Mouse (Mus musculus) embryo, embryonic 11 days (tissue): ENCODE results near the gene Traf4.
A peak's percentile ranks its signal among the peaks of the same experiment; 100 is the strongest.

Experiments used
- DNase-seq: peaks from one replicate; pipeline ENCODE4 v3.0.0-alpha.2; 2015

Gene Traf4

GRCm38 (mm10) chr11:78182450-78182849 is 17.1 kb upstream of the Traf4 start:
- DNase-seq, result no peak

- no peak for DNase-seq
These were observed 16.5 kb upstream of the Traf4 start for GRCm38 (mm10) chr11:78181830-78182357.

GRCm38 (mm10) chr11:78180081-78180761 is 14.8 kb upstream of the Traf4 start:
- DNase-seq, result no peak

- DNase-seq, result no peak
These were observed 14.1 kb upstream of the Traf4 start for GRCm38 (mm10) chr11:78179438-78179999.

GRCm38 (mm10) chr11:78178859-78179437 is 13.6 kb upstream of the Traf4 start:
- peak; percentile 68 for DNase-seq

- DNase-seq, result peak; percentile 96
These were observed 12.8 kb upstream of the Traf4 start for GRCm38 (mm10) chr11:78177903-78178858.

GRCm38 (mm10) chr11:78177437-78177836 is 12.0 kb upstream of the Traf4 start:
- DNase-seq, result peak; percentile 54

GRCm38 (mm10) chr11:78176905-78177331 is 11.5 kb upstream of the Traf4 start:
- peak; percentile 29 for DNase-seq

- peak; percentile 97 for DNase-seq
These were observed 11.0 kb upstream of the Traf4 start, which contains the start of the genes Nek8 and Tlcd1 for GRCm38 (mm10) chr11:78176402-78176862. Gene Nek8, minus strand, starts transcription at chr11:78176675. Gene Tlcd1, plus strand, starts transcription at chr11:78176711.

- DNase-seq, result no peak
These were observed 10.5 kb upstream of the Traf4 start for GRCm38 (mm10) chr11:78175771-78176401.

GRCm38 (mm10) chr11:78174506-78174905 is 9.1 kb upstream of the Traf4 start:
- no peak for DNase-seq

- DNase-seq, result no peak
These were observed 7.5 kb upstream of the Traf4 start for GRCm38 (mm10) chr11:78172748-78173383.

GRCm38 (mm10) chr11:78172034-78172747 is 6.8 kb upstream of the Traf4 start:
- DNase-seq, result no peak

GRCm38 (mm10) chr11:78171328-78171727 is 5.9 kb upstream of the Traf4 start:
- DNase-seq, result no peak

GRCm38 (mm10) chr11:78170306-78170705 is 4.9 kb upstream of the Traf4 start:
- no peak for DNase-seq

GRCm38 (mm10) chr11:78168541-78169468 is 3.4 kb upstream of the Traf4 start:
- no peak for DNase-seq

- DNase-seq, result no peak
These were observed 2.0 kb upstream of the Traf4 start for GRCm38 (mm10) chr11:78167257-78167959.

GRCm38 (mm10) chr11:78166640-78167039 is 1.3 kb upstream of the Traf4 start:
- DNase-seq, result no peak

- DNase-seq, result no peak
These were observed 772 bp upstream of the Traf4 start for GRCm38 (mm10) chr11:78166161-78166560.
